Mouse (Mus musculus): Measurements from ENCODE around the gene Hoxb8.

Gene Hoxb8

DNA sequence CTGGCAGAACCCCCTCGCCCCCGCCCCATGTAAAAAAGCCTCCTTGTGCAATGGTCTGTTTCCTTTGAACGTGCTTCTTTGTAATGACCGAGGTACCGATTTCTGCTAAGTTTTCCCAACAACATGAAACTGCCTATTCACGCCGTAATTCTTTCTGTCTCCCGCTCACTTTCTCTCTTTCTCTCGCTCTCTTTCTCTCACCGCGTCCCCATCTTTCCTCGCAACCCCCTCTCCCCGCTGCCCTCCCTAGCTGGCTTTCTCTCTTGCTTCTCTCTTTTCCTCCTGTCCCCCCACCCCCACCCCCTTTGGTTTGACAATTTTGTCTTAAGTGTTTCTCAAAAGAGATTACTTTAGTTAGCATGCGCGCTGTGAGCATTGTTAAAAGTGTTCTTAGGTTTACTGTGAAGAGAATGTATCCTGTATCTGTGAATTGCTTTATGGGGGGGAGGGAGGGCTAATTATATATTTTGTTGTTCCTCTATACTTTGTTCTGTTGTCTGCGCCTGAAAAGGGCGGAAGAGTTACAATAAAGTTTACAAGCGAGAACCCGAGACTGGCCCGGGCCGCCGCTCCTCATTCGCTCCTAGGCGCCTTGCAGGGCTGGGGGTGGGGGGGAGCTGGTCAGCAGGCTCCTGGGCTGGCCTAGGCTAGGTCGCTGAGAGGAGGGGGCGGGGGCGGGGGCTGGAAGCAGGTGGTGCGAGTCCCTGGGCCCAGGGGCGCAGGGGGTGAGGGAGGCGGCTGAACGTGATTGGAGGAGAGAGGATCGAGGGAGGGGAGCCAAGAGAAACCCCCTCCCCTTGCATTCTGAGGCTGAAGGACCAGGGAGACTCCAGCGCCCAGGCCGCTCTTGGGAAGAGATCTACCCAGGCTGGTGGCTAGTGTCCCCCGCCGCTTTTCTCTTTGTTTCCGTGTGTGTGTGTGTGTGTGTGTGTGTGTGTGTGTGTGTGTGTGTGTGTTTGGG lies 3.3 kb downstream of the Hoxb8 start:
- DNase-seq (ENCODE audit: low read depth, low spot score) = no peak

DNA sequence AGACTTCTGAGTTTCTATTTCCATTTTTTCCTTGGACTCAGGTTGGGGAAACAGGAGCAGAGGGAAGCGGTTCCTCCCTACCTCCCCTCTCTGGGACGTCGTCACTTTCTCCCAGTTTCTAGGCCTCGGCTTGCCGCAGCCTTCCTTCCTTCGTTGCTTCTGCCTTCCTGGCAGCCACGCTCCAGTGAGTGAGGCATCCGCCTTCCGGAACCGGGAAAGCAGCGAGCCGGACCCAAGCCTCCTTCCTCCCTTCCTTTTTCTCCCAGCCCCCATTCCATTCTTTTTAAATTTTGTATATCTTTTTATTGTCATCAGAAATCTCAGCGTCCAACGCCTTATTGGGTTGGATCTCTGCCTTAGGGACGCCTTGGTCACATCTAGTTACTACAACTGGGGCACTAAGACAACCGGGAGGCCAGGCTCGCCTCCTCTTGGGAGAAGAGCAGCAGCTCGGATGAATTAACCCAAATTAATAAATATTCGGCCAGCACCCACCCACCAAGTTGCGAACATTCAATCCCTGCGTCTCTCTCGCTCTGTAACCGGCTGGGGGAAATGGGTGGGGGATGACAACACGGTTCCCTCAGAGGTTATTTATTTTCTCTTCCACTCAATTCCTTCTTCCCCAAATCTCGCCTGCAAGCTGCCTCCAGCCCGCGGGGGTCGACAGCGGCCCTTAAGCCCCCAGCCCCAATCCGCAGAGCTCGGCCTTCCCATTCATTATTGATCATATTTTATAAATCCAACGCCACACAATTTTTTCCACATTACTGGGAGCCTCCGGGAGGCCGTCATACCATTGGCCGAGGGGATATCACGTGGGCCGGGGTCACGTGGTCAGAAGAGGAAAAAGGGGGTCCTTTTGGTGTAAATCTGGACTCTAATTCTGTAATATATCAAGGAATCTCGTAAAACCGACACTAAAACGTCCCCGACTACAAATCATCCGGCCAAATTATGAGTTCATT lies 4.3 kb downstream of the Hoxb8 start, which contains the start of gene Hoxb7:
TSS of gene Hoxb7 (plus strand) at position 853 of the 968 bp plus-strand sequence.
- DNase-seq (ENCODE audit: low read depth, low spot score) = no peak

DNA sequence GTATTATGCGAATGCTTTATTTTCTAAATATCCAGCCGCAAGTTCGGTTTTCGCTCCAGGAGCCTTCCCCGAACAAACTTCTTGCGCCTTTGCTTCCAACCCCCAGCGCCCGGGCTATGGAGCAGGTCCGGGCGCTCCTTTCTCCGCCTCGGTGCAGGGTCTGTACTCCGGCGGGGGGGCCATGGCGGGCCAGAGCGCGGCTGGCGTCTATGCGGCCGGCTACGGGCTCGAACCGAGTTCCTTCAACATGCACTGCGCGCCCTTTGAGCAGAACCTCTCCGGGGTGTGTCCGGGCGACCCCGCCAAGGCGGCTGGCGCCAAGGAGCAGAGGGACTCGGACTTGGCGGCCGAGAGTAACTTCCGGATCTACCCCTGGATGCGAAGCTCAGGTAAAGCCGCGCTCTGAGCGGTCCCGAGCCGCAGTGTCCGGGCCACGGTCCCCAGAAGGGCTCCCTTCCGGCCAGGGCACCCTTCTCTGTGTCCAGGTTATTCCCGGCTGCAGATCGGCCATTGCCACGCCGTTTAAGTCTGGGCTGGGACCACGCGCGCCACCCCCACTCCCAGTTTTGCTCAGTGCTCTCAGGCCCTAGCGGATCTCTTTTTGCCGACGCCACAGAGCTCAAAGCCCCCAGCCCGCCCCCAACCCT lies 5.2 kb downstream of the Hoxb8 start:
- DNase-seq (ENCODE audit: low read depth, low spot score) = no peak

GRCm38 (mm10) chr11:96287411-96287810 lies 5.7 kb downstream of the Hoxb8 start:
- DNase-seq (ENCODE audit: low read depth, low spot score) = no peak

DNA sequence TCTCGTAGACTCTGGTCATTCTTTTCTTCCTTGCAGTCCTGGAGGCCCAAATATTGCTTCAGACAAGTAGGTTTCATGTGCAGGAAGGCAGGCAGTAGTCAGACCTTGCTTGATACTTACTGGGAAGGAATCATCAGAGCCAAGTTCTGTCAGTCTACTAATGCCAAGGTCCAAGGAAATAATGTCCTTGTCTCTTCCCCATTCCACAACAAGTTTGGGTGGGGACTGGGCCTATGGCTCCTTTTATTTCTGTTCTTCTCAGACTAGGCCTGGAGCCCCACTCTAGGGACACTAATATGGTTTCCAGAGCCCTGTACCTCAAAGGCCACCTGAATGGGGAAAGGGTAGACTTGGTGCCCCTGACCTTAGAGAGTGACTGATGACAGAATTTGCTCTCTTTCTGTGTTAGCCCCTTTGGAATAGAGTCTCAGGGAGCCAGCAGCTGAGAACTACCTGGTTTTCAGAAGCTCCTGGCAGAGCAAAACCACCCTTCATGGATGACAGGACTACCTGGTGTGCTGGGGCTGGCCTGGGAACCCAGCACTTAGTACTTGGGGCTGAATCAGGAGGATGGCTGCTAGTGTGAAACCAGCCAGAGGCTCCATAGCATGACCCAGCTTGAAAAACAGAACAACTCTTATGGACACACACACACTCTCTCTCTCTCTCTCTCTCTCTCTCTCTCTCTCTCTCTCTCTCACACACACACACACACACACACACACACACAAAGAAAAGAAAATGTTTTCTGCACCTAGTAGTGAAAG lies 6.9 kb downstream of the Hoxb8 start:
- DNase-seq (ENCODE audit: low read depth, low spot score) = no peak

GRCm38 (mm10) chr11:96289293-96289692 lies 7.6 kb downstream of the Hoxb8 start:
- no peak for DNase-seq (ENCODE audit: low read depth, low spot score)

DNA sequence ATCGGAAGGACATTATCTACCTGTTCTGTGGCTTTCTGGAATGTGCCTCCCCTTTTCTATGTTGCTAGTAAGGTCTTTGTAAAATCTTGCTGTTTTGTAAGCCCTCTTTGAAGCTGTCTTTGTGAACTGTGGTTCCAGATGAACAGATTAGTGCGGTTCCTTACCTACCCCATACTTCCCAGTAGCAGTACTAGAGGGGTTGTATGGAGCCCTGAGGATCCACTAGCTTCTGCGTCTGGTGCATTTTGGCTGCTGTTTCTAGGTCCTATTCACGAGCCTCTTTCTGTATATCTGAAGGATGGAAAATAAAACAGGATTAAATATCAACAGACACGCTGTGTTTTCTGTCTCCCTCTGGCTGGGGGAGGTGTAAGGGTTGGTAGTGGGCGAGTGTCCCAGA lies 8.1 kb downstream of the Hoxb8 start:
- no peak for DNase-seq (ENCODE audit: low read depth, low spot score)

- no peak for DNase-seq (ENCODE audit: low read depth, low spot score)
Measured at GRCm38 (mm10) chr11:96290705-96291355, 9.1 kb downstream of the Hoxb8 start.

- peak; percentile 44 for DNase-seq (ENCODE audit: low read depth, low spot score)
Measured at GRCm38 (mm10) chr11:96291681-96292564, 10.2 kb downstream of the Hoxb8 start, which contains the start of gene Hoxb6. Gene Hoxb6, plus strand, starts transcription at chr11:96292476.

GRCm38 (mm10) chr11:96292565-96293301 lies 11.0 kb downstream of the Hoxb8 start:
- no peak for DNase-seq (ENCODE audit: low read depth, low spot score)

- DNase-seq (ENCODE audit: low read depth, low spot score) = no peak
Measured at GRCm38 (mm10) chr11:96293302-96293921, 11.7 kb downstream of the Hoxb8 start.

- DNase-seq (ENCODE audit: low read depth, low spot score) = peak; percentile 88
Measured at GRCm38 (mm10) chr11:96294245-96295091, 12.8 kb downstream of the Hoxb8 start.

- no peak for DNase-seq (ENCODE audit: low read depth, low spot score)
Measured at GRCm38 (mm10) chr11:96295092-96295835, 13.6 kb downstream of the Hoxb8 start.

- DNase-seq (ENCODE audit: low read depth, low spot score) = no peak
Measured at GRCm38 (mm10) chr11:96296997-96297396, 15.3 kb downstream of the Hoxb8 start.

DNA sequence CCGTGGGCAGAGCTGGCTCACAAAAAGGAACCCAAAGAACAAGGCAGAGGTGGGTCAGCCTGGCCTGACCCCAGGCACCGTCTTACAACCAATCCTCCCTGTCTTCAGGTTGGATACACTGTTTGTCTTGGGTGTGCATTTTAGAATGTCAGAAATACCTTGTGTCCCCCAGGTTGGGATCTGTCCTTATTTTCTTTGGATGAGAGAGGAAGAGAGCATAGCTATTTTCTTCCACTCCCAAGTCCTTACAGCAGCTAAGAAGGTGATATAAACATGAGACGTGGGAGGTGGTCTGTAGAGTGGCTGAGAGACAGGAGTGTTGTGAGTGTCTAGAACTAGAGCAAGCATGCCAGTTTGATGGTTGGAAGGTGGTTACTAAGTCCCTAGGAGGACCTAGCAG lies 15.7 kb downstream of the Hoxb8 start:
- no peak for DNase-seq (ENCODE audit: low read depth, low spot score)

- DNase-seq (ENCODE audit: low read depth, low spot score) = no peak
Measured at GRCm38 (mm10) chr11:96297968-96298635, 16.4 kb downstream of the Hoxb8 start.
